Mouse (Mus musculus): ENCODE results near the gene Gm21739.
"Not testable (repeated sequence)": the region's sequence is repeated elsewhere in the genome, so short reads cannot be mapped to it uniquely, and the experiment has no call there.

The Gm21739 gene

GRCm38 (mm10) chrY:44264344-44264743, at the start of gene Gm21739:
TSS of gene Gm21739 (minus strand) at chrY:44264444.
- DNase-seq, result not testable (repeated sequence)

Measured in cerebellum, adult 9-11 months (tissue).